Mouse (Mus musculus): ENCODE results near the gene Gjc2.

Gjc2 gene

GRCm38 (mm10) chr11:59208153-59208831 lies 25.3 kb upstream of the Gjc2 start, which contains the start of gene 2310033P09Rik:
Gene 2310033P09Rik (plus strand): TSS chr11:59208321.
- DNase-seq (ENCODE audit: low spot score in 2 of 2): peak; percentile 85 to 91

- peak; percentile 89 to 93 for DNase-seq (ENCODE audit: low spot score in 2 of 2)
Measured at GRCm38 (mm10) chr11:59202081-59202995, 19.3 kb upstream of the Gjc2 start, which contains the start of gene Mrpl55. Gene Mrpl55 (plus strand): TSS chr11:59202486.

- no peak for DNase-seq (ENCODE audit: low spot score in 2 of 2)
Measured at GRCm38 (mm10) chr11:59201216-59202002, 18.4 kb upstream of the Gjc2 start.

- DNase-seq (ENCODE audit: low spot score in 2 of 2): no peak
Measured at GRCm38 (mm10) chr11:59196230-59196629, 13.2 kb upstream of the Gjc2 start.

- DNase-seq (ENCODE audit: low spot score in 2 of 2): no peak
Measured at GRCm38 (mm10) chr11:59192059-59192386, 9.0 kb upstream of the Gjc2 start, which contains the start of gene Guk1. Gene Guk1 (minus strand): TSS chr11:59192212.

GRCm38 (mm10) chr11:59191231-59192058 lies 8.4 kb upstream of the Gjc2 start:
- DNase-seq (ENCODE audit: low spot score in 2 of 2): peak; percentile 84 to 91

- DNase-seq (ENCODE audit: low spot score in 2 of 2): no peak
Measured at GRCm38 (mm10) chr11:59187706-59188105, 4.7 kb upstream of the Gjc2 start.

GRCm38 (mm10) chr11:59185490-59185889 lies 2.5 kb upstream of the Gjc2 start:
- no peak for DNase-seq (ENCODE audit: low spot score in 2 of 2)

GRCm38 (mm10) chr11:59183821-59184220 lies 808 bp upstream of the Gjc2 start:
- peak; percentile 46 to 57 for DNase-seq (ENCODE audit: low spot score in 2 of 2)

- DNase-seq (ENCODE audit: low spot score in 2 of 2): no peak
Measured at GRCm38 (mm10) chr11:59176921-59177320, 6.1 kb downstream of the Gjc2 start.

GRCm38 (mm10) chr11:59176475-59176874 lies 6.5 kb downstream of the Gjc2 start:
- DNase-seq (ENCODE audit: low spot score in 2 of 2): no peak

- DNase-seq (ENCODE audit: low spot score in 2 of 2): no peak
Measured at GRCm38 (mm10) chr11:59174189-59174838, 8.7 kb downstream of the Gjc2 start.

- DNase-seq (ENCODE audit: low spot score in 2 of 2): no peak
Measured at GRCm38 (mm10) chr11:59170549-59170948, 12.5 kb downstream of the Gjc2 start.

GRCm38 (mm10) chr11:59169807-59170206 lies 13.2 kb downstream of the Gjc2 start:
- no peak for DNase-seq (ENCODE audit: low spot score in 2 of 2)

- DNase-seq (ENCODE audit: low spot score in 2 of 2): no peak
Measured at GRCm38 (mm10) chr11:59165616-59166241, 17.3 kb downstream of the Gjc2 start.

GRCm38 (mm10) chr11:59164384-59164783 lies 18.6 kb downstream of the Gjc2 start:
- no peak for DNase-seq (ENCODE audit: low spot score in 2 of 2)

GRCm38 (mm10) chr11:59163255-59164236 lies 19.5 kb downstream of the Gjc2 start, which contains the start of gene Iba57:
Gene Iba57 (minus strand): TSS chr11:59163739.
- peak; percentile 91 to 98 for DNase-seq (ENCODE audit: low spot score in 2 of 2)

GRCm38 (mm10) chr11:59162443-59163254 lies 20.4 kb downstream of the Gjc2 start:
- no peak for DNase-seq (ENCODE audit: low spot score in 2 of 2)

All from urinary bladder, postnatal 36 days (tissue).